Mouse (Mus musculus) midbrain, embryonic 11.5 days (tissue): ENCODE measurements at regions not wholly inside any gene's neighbourhood (a gene's known extent, or its start where the extent isn't known, plus 50 kb on each side); places are given as distances from the start of the nearest gene placed in this dataset.
A peak's percentile ranks its signal among the peaks of the same experiment; 100 is the strongest.

Source experiments
- ATAC-seq: fragments of 200-750 bp; cut with Nextera tagmentation; 2 replicates; pipeline ENCODE4 v1.8.0; 2017; ENCODE audit warnings: moderate TSS enrichment, moderate library complexity; ENCODE audit not compliant: low FRiP score
- DNase-seq: peaks from one replicate; pipeline ENCODE4 v3.0.0; 2015; ENCODE audit warnings: low spot score; ENCODE audit errors: missing footprints
- H3K27ac ChIP-seq: fragments of 300-500 bp; sonication (generic); 2 replicates; pipeline ENCODE4 v1.5.1; 2014; ENCODE audit warnings: low read depth, low read length
- H3K27me3 ChIP-seq: fragments of 300-500 bp; sonication (generic); 2 replicates; pipeline ENCODE4 v1.6.1; 2014; ENCODE audit warnings: mild to moderate bottlenecking, low read length, moderate library complexity, mixed read lengths; ENCODE audit not compliant: control insufficient read depth, insufficient read depth
- H3K36me3 ChIP-seq: fragments of 300-500 bp; sonication (generic); 2 replicates; pipeline ENCODE4 v1.6.1; 2014; ENCODE audit warnings: mild to moderate bottlenecking, low read length, moderate library complexity, mixed read lengths; ENCODE audit not compliant: control insufficient read depth, insufficient read depth
- H3K4me1 ChIP-seq: fragments of 300-500 bp; sonication (generic); 2 replicates; pipeline ENCODE4 v1.6.1; 2014; ENCODE audit warnings: low read length; ENCODE audit not compliant: control insufficient read depth, insufficient read depth
- H3K4me2 ChIP-seq: fragments of 300-500 bp; sonication (generic); 2 replicates; pipeline ENCODE4 v1.6.1; 2014; ENCODE audit warnings: mild to moderate bottlenecking, moderate library complexity
- H3K4me3 ChIP-seq: fragments of 300-500 bp; sonication (generic); 2 replicates; pipeline ENCODE4 v1.5.1; 2014; ENCODE audit warnings: low read depth, low read length
- H3K9ac ChIP-seq: fragments of 300-500 bp; sonication (generic); 2 replicates; pipeline ENCODE4 v1.6.1; 2014; ENCODE audit warnings: low read length
- H3K9me3 ChIP-seq: fragments of 300-500 bp; sonication (generic); 2 replicates; pipeline ENCODE4 v1.6.1; 2016; ENCODE audit warnings: low read length; ENCODE audit not compliant: control insufficient read depth
- WGBS: fragments of 180-500 bp; shearing (Covaris S2); extraction: QIAGEN DNeasy Blood & Tissue Kit; methylation state at CpG from one replicate; pipeline ENCODE4 v1.1.7; 2014; 5-methylcytosine and 5-hydroxymethylcytosine counted together

DNA sequence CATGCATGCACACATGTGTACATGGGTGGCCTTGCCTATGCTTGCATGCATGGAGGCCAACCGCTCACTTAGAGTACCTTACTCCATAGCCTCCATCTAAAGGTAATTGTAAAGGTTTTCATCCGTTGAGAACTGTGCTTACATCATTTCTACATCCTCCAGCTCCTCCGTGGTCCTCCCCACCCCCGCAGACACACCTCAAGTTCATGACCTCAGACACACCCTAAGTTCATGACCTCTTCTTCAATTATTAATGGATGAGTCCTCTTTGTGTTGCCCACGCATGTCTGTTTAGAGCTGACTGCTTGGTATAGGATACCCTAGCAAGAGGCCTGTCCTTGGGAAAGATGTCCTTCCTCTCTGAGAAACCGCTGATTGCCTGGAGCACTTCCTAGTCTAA, 156.8 kb upstream of the Plcz1 start:
- 87% methylated on average over 6 of the region's 6 CpGs for WGBS
- no peaks in the 10 kb centered on the region for H3K9me3 ChIP-seq
- H3K9ac ChIP-seq, result no peak overlapping the region
- ATAC-seq (no peak), DNase-seq (no peak)
- H3K4me1 ChIP-seq, result peaks cover 5% of the 10 kb centered on the region; the same call in 1 of the 2 replicates
- H3K4me2 ChIP-seq, result no peak overlapping the region
- no peaks in the 10 kb centered on the region for H3K27me3 ChIP-seq
- no peak overlapping the region for H3K27ac ChIP-seq
- H3K4me3 ChIP-seq, result no peak overlapping the region
- H3K36me3 ChIP-seq, result no peaks in the 10 kb centered on the region

DNA sequence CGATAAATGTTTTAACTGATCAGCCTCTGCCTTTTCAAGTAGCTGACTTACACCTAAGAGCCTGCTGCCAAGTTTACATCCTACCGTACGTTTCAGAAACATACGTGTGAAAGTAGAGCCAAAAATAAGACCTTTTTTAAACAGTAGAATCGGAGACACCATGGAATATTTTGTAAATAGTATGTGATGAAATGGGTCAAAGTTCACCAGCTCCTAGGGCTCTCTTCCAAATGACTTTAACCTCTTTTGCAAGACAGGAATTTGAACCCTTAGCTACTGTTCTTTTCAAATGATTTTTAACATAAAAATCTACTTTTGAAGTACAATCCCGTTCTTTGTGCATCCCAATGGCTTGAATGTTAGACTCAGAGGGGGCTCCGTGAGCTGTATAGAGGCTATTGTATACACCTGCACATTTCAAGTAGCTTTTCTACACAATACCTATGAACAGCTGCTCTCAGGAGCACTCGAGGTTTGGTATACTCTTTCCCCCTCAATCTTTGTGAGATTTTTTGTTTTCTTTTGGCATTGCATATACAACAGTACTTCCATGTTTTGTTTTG, 155.9 kb upstream of the Plcz1 start:
- H3K4me3 ChIP-seq, result no peak overlapping the region
- 83% methylated on average over 8 of the region's 8 CpGs for WGBS

DNA sequence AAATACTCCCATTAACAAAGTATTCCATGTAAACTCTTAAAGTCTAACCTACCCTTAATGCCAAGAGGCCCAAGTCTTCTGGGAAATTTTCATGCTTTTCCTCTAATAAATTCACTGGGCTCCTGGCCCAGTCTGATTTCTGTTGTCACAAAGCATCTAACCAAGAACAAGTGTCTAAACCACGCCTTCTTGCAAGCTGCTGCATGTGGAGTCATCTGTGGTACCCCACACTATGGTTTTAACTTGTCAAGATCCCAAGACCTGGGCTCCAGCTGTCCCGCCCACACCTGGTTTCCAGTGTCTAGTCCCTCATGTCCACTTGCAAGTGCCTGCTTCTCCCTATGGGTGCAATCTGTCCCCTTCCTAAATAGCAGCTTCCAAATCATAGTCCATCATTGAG, 153.0 kb upstream of the Plcz1 start:
- DNase-seq (no peak), ATAC-seq (no peak)
- no peaks in the 10 kb centered on the region for H3K9me3 ChIP-seq
- WGBS, result 88% methylated on average over 2 of the region's 2 CpGs
- peaks cover 6% of the 10 kb centered on the region; the same call in 1 of the 2 replicates for H3K4me1 ChIP-seq
- no peak overlapping the region for H3K9ac ChIP-seq
- no peak overlapping the region for H3K4me2 ChIP-seq
- no peak overlapping the region for H3K4me3 ChIP-seq
- H3K27ac ChIP-seq, result no peak overlapping the region
- no peaks in the 10 kb centered on the region for H3K27me3 ChIP-seq
- no peaks in the 10 kb centered on the region for H3K36me3 ChIP-seq

More for the DNA sequence above, 155.9 kb upstream of the Plcz1 start:
- Histone ChIP-seq H3K9ac (no peak overlapping the region), H3K36me3 (no peaks in the 10 kb centered on the region), H3K27ac (no peak overlapping the region), H3K4me2 (no peak overlapping the region), H3K27me3 (no peaks in the 10 kb centered on the region), H3K9me3 (no peaks in the 10 kb centered on the region), H3K4me1 (peaks cover 6% of the 10 kb centered on the region; the same call in 1 of the 2 replicates)
- no peak for ATAC-seq
- no peak for DNase-seq

DNA sequence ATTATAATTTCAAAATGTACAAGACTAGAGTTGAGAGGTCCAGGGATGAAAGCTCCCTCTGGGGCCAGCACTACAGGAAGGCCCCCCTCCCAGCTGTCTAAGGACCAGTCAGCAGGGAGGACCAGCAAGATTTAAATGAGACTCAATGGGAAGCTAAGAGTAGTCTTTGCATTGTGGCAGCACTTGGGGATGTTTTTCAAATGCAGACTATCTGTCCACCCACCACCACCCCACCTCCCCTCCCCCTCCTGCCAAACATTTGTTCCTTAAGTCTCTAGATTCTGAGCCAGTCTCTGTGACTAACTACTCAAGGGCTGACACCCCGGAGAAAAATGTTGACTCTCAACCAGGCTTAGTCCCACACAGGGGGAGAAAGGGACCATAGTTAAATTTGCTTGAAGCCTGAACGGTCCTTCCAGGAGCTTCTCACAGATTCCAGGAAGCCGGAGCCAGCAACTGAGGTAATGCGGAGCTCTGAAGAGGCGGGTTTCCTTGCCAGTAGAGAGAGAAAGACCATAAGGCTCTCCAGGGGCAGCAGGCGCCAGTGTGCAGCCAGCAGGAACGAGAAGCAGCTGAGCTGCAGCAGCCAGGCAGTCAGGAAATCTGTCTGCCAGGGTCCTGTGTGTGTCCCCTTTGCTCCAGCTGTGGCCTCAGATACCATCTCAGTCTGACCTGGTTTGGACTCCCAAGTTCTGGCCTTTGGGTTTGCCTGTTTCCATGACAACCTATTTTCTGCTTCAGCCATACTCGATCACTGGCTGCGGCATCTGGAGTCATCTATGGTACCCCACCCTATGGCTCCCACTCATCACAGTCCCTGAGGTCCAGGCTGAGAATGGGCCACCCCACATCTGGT, 152.1 kb upstream of the Plcz1 start:
- 24% methylated on average over 9 of the region's 9 CpGs for WGBS
- no peaks in the 10 kb centered on the region for H3K9me3 ChIP-seq
- no peaks in the 10 kb centered on the region for H3K36me3 ChIP-seq
- ATAC-seq (peak; percentile 45; the same call in 1 of the 2 replicates), DNase-seq (peak; percentile 87)
- no peaks in the 10 kb centered on the region for H3K27me3 ChIP-seq
- no peak overlapping the region for H3K9ac ChIP-seq
- H3K27ac ChIP-seq, result no peak overlapping the region
- H3K4me2 ChIP-seq, result no peak overlapping the region
- no peak overlapping the region for H3K4me3 ChIP-seq
- H3K4me1 ChIP-seq, result peaks cover 6% of the 10 kb centered on the region; the same call in 1 of the 2 replicates

DNA sequence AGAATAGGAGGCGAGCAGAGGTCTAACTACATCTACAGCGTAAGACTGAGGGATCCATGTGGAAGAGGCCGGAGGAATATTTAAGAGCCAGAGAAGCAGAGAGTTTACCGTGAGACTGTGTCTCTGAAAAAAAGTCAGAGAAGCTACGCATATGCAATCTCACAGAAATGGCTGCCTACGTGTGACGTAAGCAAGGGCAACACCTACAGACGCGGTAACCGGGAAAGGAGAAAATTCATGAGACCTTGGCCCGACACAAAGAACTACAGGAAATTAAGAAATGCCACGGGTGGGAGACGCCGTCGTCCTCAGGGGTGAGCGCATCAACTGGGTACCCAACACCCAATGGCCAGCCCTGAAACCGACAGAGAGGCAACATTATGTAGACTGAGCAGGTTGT, 151.3 kb upstream of the Plcz1 start:
- no peak for ATAC-seq
- 79% methylated on average over 17 of the region's 17 CpGs for WGBS

DNA sequence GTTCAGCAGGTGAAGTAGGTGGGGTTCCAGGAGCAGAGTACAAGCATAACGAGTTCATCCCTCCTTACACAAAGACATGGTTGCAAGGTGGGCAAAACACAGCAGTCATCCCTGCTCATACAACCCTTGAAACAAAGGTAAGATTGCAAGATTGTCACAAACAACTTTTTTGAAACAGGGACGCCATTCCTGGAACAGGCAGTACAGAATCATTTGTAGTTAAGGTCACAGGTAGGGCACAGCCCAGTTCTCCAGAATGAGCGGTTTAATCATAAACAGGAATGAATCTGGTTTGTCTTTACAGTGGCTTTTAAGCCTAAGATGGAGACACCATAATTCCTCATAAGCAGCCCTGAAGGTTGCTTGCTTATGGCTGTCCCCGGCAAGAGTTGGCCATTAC, 150.1 kb upstream of the Plcz1 start:
- no peak for ATAC-seq
- no peaks in the 10 kb centered on the region for H3K9me3 ChIP-seq

More for the DNA sequence above, 151.3 kb upstream of the Plcz1 start:
- H3K9me3 ChIP-seq, result no peaks in the 10 kb centered on the region
- H3K4me2 ChIP-seq, result no peak overlapping the region
- no peaks in the 10 kb centered on the region for H3K36me3 ChIP-seq
- no peak overlapping the region for H3K27ac ChIP-seq
- H3K27me3 ChIP-seq, result no peaks in the 10 kb centered on the region
- DNase-seq, result no peak
- no peak overlapping the region for H3K4me3 ChIP-seq
- H3K4me1 ChIP-seq, result peaks cover 6% of the 10 kb centered on the region; the same call in 1 of the 2 replicates
- H3K9ac ChIP-seq, result no peak overlapping the region

DNA sequence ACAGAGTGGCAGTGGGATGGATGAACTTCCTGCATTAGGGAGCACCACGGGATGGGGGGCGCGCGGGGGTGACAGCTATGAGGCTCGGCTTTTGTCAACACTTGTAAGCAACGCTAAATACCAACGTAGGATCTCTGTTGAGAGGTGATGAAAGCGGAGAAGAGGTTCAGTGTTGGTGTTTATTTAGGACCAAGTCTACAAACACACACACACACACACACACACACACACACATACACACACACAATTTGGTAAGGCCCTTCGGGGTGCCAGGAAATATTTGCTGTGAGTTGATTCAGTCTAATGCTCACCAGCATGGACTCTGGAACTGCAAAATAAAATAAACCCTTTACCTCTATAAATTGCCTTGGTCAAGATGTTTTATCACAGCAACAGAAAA, 148.3 kb upstream of the Plcz1 start:
- WGBS, result 83% methylated on average over 9 of the region's 9 CpGs
- H3K9me3 ChIP-seq, result no peaks in the 10 kb centered on the region
- H3K36me3 ChIP-seq, result no peaks in the 10 kb centered on the region
- H3K4me2 ChIP-seq, result no peak overlapping the region
- H3K9ac ChIP-seq, result no peak overlapping the region
- H3K4me3 ChIP-seq, result no peak overlapping the region
- no peak for DNase-seq
- no peaks in the 10 kb centered on the region for H3K27me3 ChIP-seq
- ATAC-seq, result no peak
- no peak overlapping the region for H3K27ac ChIP-seq
- peaks cover 6% of the 10 kb centered on the region; the same call in 1 of the 2 replicates for H3K4me1 ChIP-seq

More for the DNA sequence above, 150.1 kb upstream of the Plcz1 start:
- WGBS, result 90% methylated on average over 4 of the region's 4 CpGs
- H3K4me1 ChIP-seq, result peaks cover 6% of the 10 kb centered on the region; the same call in 1 of the 2 replicates
- no peak overlapping the region for H3K4me3 ChIP-seq
- H3K36me3 ChIP-seq, result no peaks in the 10 kb centered on the region
- H3K27ac ChIP-seq, result no peak overlapping the region
- no peak overlapping the region for H3K9ac ChIP-seq
- DNase-seq, result no peak
- no peak overlapping the region for H3K4me2 ChIP-seq
- H3K27me3 ChIP-seq, result no peaks in the 10 kb centered on the region

DNA sequence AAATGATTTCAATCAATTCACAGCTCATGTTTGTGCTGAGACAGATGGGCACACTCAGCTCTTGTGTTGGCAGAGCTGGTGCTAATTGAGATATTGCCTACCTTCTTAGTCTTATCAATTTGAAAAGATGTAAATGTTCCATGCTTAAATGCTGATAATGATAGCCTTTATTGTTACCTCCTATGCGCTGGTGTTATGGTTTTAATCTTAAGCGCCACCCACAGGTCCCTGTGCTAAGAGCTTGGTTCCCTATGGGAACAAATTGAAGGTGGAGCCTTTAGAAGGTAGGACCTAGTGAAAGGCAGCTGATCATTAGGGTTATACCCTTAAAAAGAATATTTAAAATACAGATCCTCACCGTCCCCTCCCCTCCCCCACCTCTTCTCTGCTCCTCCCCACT, 146.5 kb upstream of the Plcz1 start:
- no peak overlapping the region for H3K9ac ChIP-seq
- H3K27me3 ChIP-seq, result no peaks in the 10 kb centered on the region
- H3K4me3 ChIP-seq, result no peak overlapping the region
- WGBS, result 91% methylated on average over 3 of the region's 3 CpGs
- DNase-seq, result peak; percentile 49
- no peaks in the 10 kb centered on the region for H3K36me3 ChIP-seq
- no peaks in the 10 kb centered on the region for H3K4me1 ChIP-seq
- ATAC-seq, result no peak
- H3K4me2 ChIP-seq, result no peak overlapping the region
- no peaks in the 10 kb centered on the region for H3K9me3 ChIP-seq
- no peak overlapping the region for H3K27ac ChIP-seq

DNA sequence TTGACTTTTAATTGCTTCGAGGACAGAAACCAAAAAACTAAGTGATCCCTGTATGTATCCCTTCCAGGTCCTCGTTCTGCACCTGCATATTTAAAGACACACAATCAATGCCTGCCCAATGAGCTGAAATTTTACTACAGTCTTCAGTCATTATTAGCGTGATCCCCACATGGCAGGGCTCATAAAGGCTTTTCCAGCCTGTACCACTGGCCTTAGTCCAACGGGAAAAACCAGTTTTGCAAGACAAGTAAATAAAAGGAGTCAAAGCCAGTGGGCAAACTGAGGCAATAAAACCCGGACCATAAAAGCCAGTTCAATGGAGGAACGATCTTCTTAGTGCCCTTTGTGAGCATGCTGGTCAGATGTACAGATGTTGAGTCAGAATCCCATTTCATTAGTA, 145.8 kb upstream of the Plcz1 start:
- Histone ChIP-seq H3K27me3 (no peaks in the 10 kb centered on the region), H3K4me1 (no peaks in the 10 kb centered on the region), H3K36me3 (no peaks in the 10 kb centered on the region), H3K27ac (no peak overlapping the region), H3K4me3 (no peak overlapping the region), H3K4me2 (no peak overlapping the region), H3K9me3 (no peaks in the 10 kb centered on the region), H3K9ac (no peak overlapping the region)
- 87% methylated on average over 6 of the region's 6 CpGs for WGBS
- ATAC-seq (no peak), DNase-seq (peak; percentile 26)
